Mouse (Mus musculus) embryonic fibroblast, embryonic 13.5 days (primary cell): ENCODE data around the gene Orc5.

Source experiments
- CTCF ChIP-seq: IDR thresholded peaks from 2 replicates; pipeline ENCODE4 v1.5.1; 2011; ENCODE audit warnings: mild to moderate bottlenecking, control low read depth, low read length, moderate library complexity, borderline replicate concordance; ENCODE audit not compliant: insufficient read depth
- POLR2A ChIP-seq: IDR thresholded peaks from 2 replicates; pipeline ENCODE4 v1.6.1; 2011; ENCODE audit warnings: low read depth, mild to moderate bottlenecking, control low read depth, low read length, moderate library complexity

DNA sequence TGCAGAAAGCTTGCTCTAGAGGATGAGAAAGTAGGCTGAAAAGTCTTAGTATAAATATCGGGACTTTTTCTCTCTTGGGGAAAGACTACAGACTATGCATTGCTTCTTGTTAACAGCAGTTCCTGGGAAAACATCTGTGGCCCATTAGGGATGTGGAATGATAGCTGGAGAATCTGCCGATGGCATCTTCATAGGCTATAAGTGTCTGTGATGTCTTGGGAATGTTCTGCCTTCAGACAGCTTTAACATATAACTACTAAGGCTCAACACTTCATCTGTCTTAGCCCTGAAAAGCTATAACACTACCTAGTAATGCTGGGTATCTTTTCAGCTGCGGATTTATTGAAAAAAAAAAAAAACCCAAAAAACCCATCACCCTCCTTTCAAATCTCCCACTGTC lies 27.8 kb upstream of the Orc5 start:
- no peak for TF ChIP-seq CTCF
- TF ChIP-seq POLR2A = no peak
